Mouse (Mus musculus): ENCODE data around the gene Sncg. TPM values are rescaled to one million over a fixed set of nuclear protein-coding genes. Genes with fewer than 3 reads are reported as not detected.

Sncg gene
- polyA plus RNA-seq, 1 experiment from 2014 or later, result 55.8 TPM

GRCm38 (mm10) chr14:34400021-34400420 lies 25.4 kb upstream of the Sncg start:
- no peaks in the 10 kb centered on the region for H3K27me3 ChIP-seq (ENCODE audit: control insufficient read depth, insufficient read depth, low read length)
- peaks cover 20% of the 10 kb centered on the region; the same call in 1 of the 2 replicates for H3K36me3 ChIP-seq (ENCODE audit: control insufficient read depth, insufficient read depth, low read length)
- H3K9me3 ChIP-seq (ENCODE audit: control insufficient read depth, low read length), result no peaks in the 10 kb centered on the region
- no peak overlapping the region for H3K4me3 ChIP-seq (replicated peaks; ENCODE audit: low read depth, low read length)
- H3K4me1 ChIP-seq (ENCODE audit: control insufficient read depth, insufficient read depth, low read length), result no peaks in the 10 kb centered on the region
- DNase-seq (no peak), ATAC-seq (ENCODE audit: low FRiP score, low TSS enrichment) (no peak)
- H3K27ac ChIP-seq (replicated peaks; ENCODE audit: low read depth, low read length), result no peak overlapping the region
- H3K4me2 ChIP-seq (ENCODE audit: low read length), result no peak overlapping the region
- 97% methylated on average over 3 of the region's 3 CpGs for WGBS
- H3K9ac ChIP-seq (replicated peaks; ENCODE audit: low read length), result no peak overlapping the region

GRCm38 (mm10) chr14:34399301-34399700 lies 24.7 kb upstream of the Sncg start:
- Histone ChIP-seq H3K4me2 (ENCODE audit: low read length) (no peak overlapping the region), H3K9me3 (ENCODE audit: control insufficient read depth, low read length) (no peaks in the 10 kb centered on the region), H3K4me3 (replicated peaks; ENCODE audit: low read depth, low read length) (no peak overlapping the region), H3K27me3 (ENCODE audit: control insufficient read depth, insufficient read depth, low read length) (no peaks in the 10 kb centered on the region), H3K4me1 (ENCODE audit: control insufficient read depth, insufficient read depth, low read length) (no peaks in the 10 kb centered on the region), H3K27ac (replicated peaks; ENCODE audit: low read depth, low read length) (no peak overlapping the region), H3K9ac (replicated peaks; ENCODE audit: low read length) (no peak overlapping the region), H3K36me3 (ENCODE audit: control insufficient read depth, insufficient read depth, low read length) (peaks cover 13% of the 10 kb centered on the region; the same call in 1 of the 2 replicates)
- WGBS, result 98% methylated on average over 6 of the region's 6 CpGs
- ATAC-seq (ENCODE audit: low FRiP score, low TSS enrichment) (no peak), DNase-seq (no peak)

- H3K9ac ChIP-seq (replicated peaks; ENCODE audit: low read length), result no peak overlapping the region
- no peak overlapping the region for H3K4me3 ChIP-seq (replicated peaks; ENCODE audit: low read depth, low read length)
- peaks cover 13% of the 10 kb centered on the region; the same call in 1 of the 2 replicates for H3K36me3 ChIP-seq (ENCODE audit: control insufficient read depth, insufficient read depth, low read length)
- no peak overlapping the region for H3K4me2 ChIP-seq (ENCODE audit: low read length)
- ATAC-seq (ENCODE audit: low FRiP score, low TSS enrichment) (no peak), DNase-seq (no peak)
- no peaks in the 10 kb centered on the region for H3K9me3 ChIP-seq (ENCODE audit: control insufficient read depth, low read length)
- H3K4me1 ChIP-seq (ENCODE audit: control insufficient read depth, insufficient read depth, low read length), result no peaks in the 10 kb centered on the region
- WGBS, result 94% methylated on average over 21 of the region's 21 CpGs
- H3K27ac ChIP-seq (replicated peaks; ENCODE audit: low read depth, low read length), result no peak overlapping the region
- H3K27me3 ChIP-seq (ENCODE audit: control insufficient read depth, insufficient read depth, low read length), result no peaks in the 10 kb centered on the region
Observed at GRCm38 (mm10) chr14:34398901-34399300, 24.3 kb upstream of the Sncg start.

- H3K27ac ChIP-seq (replicated peaks; ENCODE audit: low read depth, low read length), result no peak overlapping the region
- H3K4me3 ChIP-seq (replicated peaks; ENCODE audit: low read depth, low read length), result no peak overlapping the region
- no peaks in the 10 kb centered on the region for H3K4me1 ChIP-seq (ENCODE audit: control insufficient read depth, insufficient read depth, low read length)
- 92% methylated on average over 5 of the region's 5 CpGs for WGBS
- H3K4me2 ChIP-seq (ENCODE audit: low read length), result no peak overlapping the region
- ATAC-seq (ENCODE audit: low FRiP score, low TSS enrichment) (no peak), DNase-seq (no peak)
- H3K36me3 ChIP-seq (ENCODE audit: control insufficient read depth, insufficient read depth, low read length), result peaks cover 13% of the 10 kb centered on the region; the same call in 1 of the 2 replicates
- H3K9me3 ChIP-seq (ENCODE audit: control insufficient read depth, low read length), result no peaks in the 10 kb centered on the region
- H3K27me3 ChIP-seq (ENCODE audit: control insufficient read depth, insufficient read depth, low read length), result no peaks in the 10 kb centered on the region
- H3K9ac ChIP-seq (replicated peaks; ENCODE audit: low read length), result no peak overlapping the region
Observed at GRCm38 (mm10) chr14:34397871-34398270, 23.3 kb upstream of the Sncg start.

GRCm38 (mm10) chr14:34393295-34393694 lies 18.7 kb upstream of the Sncg start:
- ATAC-seq (ENCODE audit: low FRiP score, low TSS enrichment) (no peak), DNase-seq (peak; percentile 7)
- Histone ChIP-seq H3K36me3 (ENCODE audit: control insufficient read depth, insufficient read depth, low read length) (no peaks in the 10 kb centered on the region), H3K4me3 (replicated peaks; ENCODE audit: low read depth, low read length) (no peak overlapping the region), H3K27me3 (ENCODE audit: control insufficient read depth, insufficient read depth, low read length) (no peaks in the 10 kb centered on the region), H3K9ac (replicated peaks; ENCODE audit: low read length) (no peak overlapping the region), H3K4me2 (ENCODE audit: low read length) (no peak overlapping the region), H3K9me3 (ENCODE audit: control insufficient read depth, low read length) (peaks cover 3% of the 10 kb centered on the region; the same call in 1 of the 2 replicates), H3K27ac (replicated peaks; ENCODE audit: low read depth, low read length) (no peak overlapping the region), H3K4me1 (ENCODE audit: control insufficient read depth, insufficient read depth, low read length) (no peaks in the 10 kb centered on the region)
- 39% methylated on average over 4 of the region's 4 CpGs for WGBS

GRCm38 (mm10) chr14:34382921-34383704 lies 8.5 kb upstream of the Sncg start:
- DNase-seq, result no peak
- H3K36me3 ChIP-seq (ENCODE audit: control insufficient read depth, insufficient read depth, low read length), result no peaks in the 10 kb centered on the region
- 96% methylated on average over 9 of the region's 9 CpGs for WGBS
- no peak for ATAC-seq (ENCODE audit: low FRiP score, low TSS enrichment)
- no peaks in the 10 kb centered on the region for H3K9me3 ChIP-seq (ENCODE audit: control insufficient read depth, low read length)
- no peaks in the 10 kb centered on the region for H3K27me3 ChIP-seq (ENCODE audit: control insufficient read depth, insufficient read depth, low read length)
- no peak overlapping the region for H3K9ac ChIP-seq (replicated peaks; ENCODE audit: low read length)
- H3K27ac ChIP-seq (replicated peaks; ENCODE audit: low read depth, low read length), result no peak overlapping the region
- H3K4me1 ChIP-seq (ENCODE audit: control insufficient read depth, insufficient read depth, low read length), result 0 out of 2 replicates have a peak, but pooled peaks cover 8% of the 10 kb centered on the region
- H3K4me2 ChIP-seq (ENCODE audit: low read length), result no peak overlapping the region
- H3K4me3 ChIP-seq (replicated peaks; ENCODE audit: low read depth, low read length), result no peak overlapping the region

- Histone ChIP-seq H3K27me3 (ENCODE audit: control insufficient read depth, insufficient read depth, low read length) (no peaks in the 10 kb centered on the region), H3K9me3 (ENCODE audit: control insufficient read depth, low read length) (no peaks in the 10 kb centered on the region), H3K4me2 (ENCODE audit: low read length) (no peak overlapping the region), H3K4me1 (ENCODE audit: control insufficient read depth, insufficient read depth, low read length) (0 out of 2 replicates have a peak, but pooled peaks cover 10% of the 10 kb centered on the region), H3K4me3 (replicated peaks; ENCODE audit: low read depth, low read length) (no peak overlapping the region), H3K36me3 (ENCODE audit: control insufficient read depth, insufficient read depth, low read length) (no peaks in the 10 kb centered on the region), H3K9ac (replicated peaks; ENCODE audit: low read length) (no peak overlapping the region), H3K27ac (replicated peaks; ENCODE audit: low read depth, low read length) (peak overlapping the region; percentile 32; the same call in 1 of the 2 replicates)
- 47% methylated on average over 11 of the region's 11 CpGs for WGBS
- DNase-seq, result peak; percentile 39
- ATAC-seq (ENCODE audit: low FRiP score, low TSS enrichment), result peak; percentile 41; the same call in 1 of the 2 replicates
Observed at GRCm38 (mm10) chr14:34378560-34379331, 4.2 kb upstream of the Sncg start.

GRCm38 (mm10) chr14:34377121-34377520 lies 2.5 kb upstream of the Sncg start:
- 0 out of 2 replicates have a peak, but pooled peaks cover 10% of the 10 kb centered on the region for H3K4me1 ChIP-seq (ENCODE audit: control insufficient read depth, insufficient read depth, low read length)
- no peaks in the 10 kb centered on the region for H3K9me3 ChIP-seq (ENCODE audit: control insufficient read depth, low read length)
- H3K9ac ChIP-seq (replicated peaks; ENCODE audit: low read length), result no peak overlapping the region
- no peaks in the 10 kb centered on the region for H3K27me3 ChIP-seq (ENCODE audit: control insufficient read depth, insufficient read depth, low read length)
- no peak overlapping the region for H3K4me3 ChIP-seq (replicated peaks; ENCODE audit: low read depth, low read length)
- 86% methylated on average over 4 of the region's 4 CpGs for WGBS
- H3K4me2 ChIP-seq (ENCODE audit: low read length), result no peak overlapping the region
- ATAC-seq (ENCODE audit: low FRiP score, low TSS enrichment) (no peak), DNase-seq (no peak)
- H3K27ac ChIP-seq (replicated peaks; ENCODE audit: low read depth, low read length), result no peak overlapping the region
- no peaks in the 10 kb centered on the region for H3K36me3 ChIP-seq (ENCODE audit: control insufficient read depth, insufficient read depth, low read length)
